Mouse (Mus musculus): ENCODE data around the gene Slc7a15. TPM values are rescaled to one million over a fixed set of nuclear protein-coding genes. Genes with fewer than 3 reads are reported as not detected.
A peak's percentile ranks its signal among the peaks of the same experiment; 100 is the strongest.
"Not testable (repeated sequence)": the region's sequence is repeated elsewhere in the genome, so short reads cannot be mapped to it uniquely, and the experiment has no call there.

Gene Slc7a15
- 0.14 and 0.19 TPM in 2 replicates for polyA plus RNA-seq (2015; fragmentation: Nextera tagmentation; extraction: Ambion mirVana)

DNA sequence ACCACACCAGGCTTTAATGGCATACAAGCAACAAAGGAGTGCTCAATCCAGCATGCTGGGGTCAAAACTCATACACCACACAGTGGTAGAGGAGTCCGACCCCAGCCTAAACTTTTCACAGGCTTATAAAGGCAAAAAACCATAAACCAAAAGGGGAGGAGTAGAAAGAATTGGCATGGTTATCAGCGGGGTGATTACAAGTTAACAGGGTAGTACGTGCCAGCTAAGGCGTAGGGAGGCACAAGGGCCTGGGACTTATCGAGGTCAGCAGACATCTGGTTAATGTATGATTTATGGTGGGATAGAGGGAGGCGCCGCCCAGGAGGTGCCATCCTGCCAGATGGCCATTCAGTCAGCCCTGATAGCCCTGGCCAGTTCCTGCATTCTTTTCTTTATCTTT lies at the start of gene Slc7a15:
Slc7a15 (minus strand) TSS at position 101 of the 400 bp plus-strand sequence.
- H3K9me3 ChIP-seq; H3K36me3 ChIP-seq; H3K4me2 ChIP-seq (replicated peaks); H3K27ac ChIP-seq; H3K9ac ChIP-seq; H3K27me3 ChIP-seq (replicated peaks); H3K4me1 ChIP-seq (replicated peaks); ATAC-seq; H3K4me3 ChIP-seq (replicated peaks): not testable (repeated sequence)
- 88% methylated on average over 7 of the region's 7 CpGs for WGBS

DNA sequence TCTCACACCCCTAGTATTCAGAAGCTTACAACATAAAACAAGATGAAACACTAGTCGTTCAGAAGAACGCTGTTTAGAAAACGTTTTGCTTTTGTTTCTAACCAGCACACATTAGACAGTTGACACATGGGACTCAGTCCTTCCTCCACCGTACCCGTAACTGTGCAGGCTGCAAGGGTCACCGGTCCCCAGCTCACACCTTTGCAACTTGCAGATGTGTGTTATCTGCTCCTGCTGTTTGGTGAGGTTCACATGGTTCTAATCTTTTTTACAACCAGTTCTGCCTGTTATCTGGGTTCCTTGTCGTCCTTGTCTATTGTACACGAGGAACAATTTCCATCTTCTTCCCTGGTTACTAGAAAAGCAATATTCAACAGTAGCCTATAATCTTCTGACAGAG lies 49.3 kb upstream of the Slc7a15 start:
- H3K4me3 ChIP-seq (replicated peaks); H3K27me3 ChIP-seq (replicated peaks); H3K27ac ChIP-seq; H3K36me3 ChIP-seq; H3K4me2 ChIP-seq (replicated peaks); H3K4me1 ChIP-seq (replicated peaks); H3K9me3 ChIP-seq; H3K9ac ChIP-seq: not testable (repeated sequence)
- ATAC-seq: peak; percentile 71
- WGBS: 47% methylated on average over 8 of the region's 8 CpGs

DNA sequence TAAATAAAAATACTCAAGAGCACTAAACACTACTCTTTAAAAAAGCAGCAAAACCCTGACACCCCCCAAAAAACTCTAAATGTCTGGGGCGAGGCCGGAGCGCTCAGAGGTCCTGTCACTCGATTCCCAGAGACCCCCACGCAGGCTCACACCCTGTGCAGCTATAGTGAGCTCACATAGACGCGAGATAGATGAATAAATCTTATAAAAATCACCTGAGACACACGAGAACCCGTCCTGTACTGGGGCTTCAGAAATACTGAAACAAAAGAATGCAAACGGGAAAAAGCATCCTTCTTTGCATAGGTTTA lies 42.5 kb upstream of the Slc7a15 start:
- Histone ChIP-seq H3K9ac (peak overlapping the region; percentile 93), H3K9me3 (no peaks in the 10 kb centered on the region), H3K27me3 (replicated peaks) (no peaks in the 10 kb centered on the region), H3K4me3 (replicated peaks) (peak overlapping the region; percentile 83), H3K4me1 (replicated peaks) (no peaks in the 10 kb centered on the region), H3K4me2 (replicated peaks) (peak overlapping the region; percentile 73), H3K36me3 (no peaks in the 10 kb centered on the region), H3K27ac (no peak overlapping the region)
- peak; percentile 39 for ATAC-seq
- WGBS: 7% methylated on average over 10 of the region's 10 CpGs

DNA sequence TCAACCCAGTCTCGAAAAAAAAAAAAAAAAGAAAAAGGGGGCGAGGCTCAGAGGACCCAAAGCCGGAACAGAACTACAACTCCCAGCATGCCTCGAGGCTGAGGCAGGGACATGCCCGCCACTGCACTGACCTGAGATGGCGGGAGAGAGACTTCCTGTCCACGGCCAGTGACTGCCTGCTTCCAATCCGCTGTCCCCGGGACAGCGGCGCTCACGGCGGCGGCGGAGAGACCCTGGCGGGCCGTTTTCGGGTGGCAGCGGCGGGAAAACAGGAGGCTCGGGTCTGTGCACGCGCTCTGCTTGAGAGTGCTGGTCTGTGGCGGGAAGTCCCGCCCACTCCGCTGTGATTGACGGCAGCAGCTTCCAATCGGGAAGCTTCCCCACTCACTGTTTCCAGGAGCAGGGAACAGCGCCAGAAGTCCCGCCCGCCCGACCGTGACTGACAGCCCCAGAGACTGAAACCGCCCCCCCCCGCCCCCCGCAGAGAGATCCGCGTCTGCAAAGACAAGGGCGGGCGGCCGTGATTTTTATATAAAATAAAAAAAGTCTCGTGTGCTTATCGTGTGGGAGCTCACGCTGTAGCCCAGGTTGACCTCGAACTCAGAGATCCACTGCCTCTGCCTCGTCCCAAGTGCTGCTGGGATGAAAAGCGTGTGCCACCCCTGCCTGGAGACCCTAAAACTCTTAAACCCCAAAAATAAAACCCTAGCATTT lies 42.0 kb upstream of the Slc7a15 start:
- no peaks in the 10 kb centered on the region for H3K27me3 ChIP-seq (replicated peaks)
- 0% methylated on average over 47 of the region's 47 CpGs for WGBS
- H3K4me2 ChIP-seq (replicated peaks): peak overlapping the region; percentile 73
- peak overlapping the region; percentile 93 for H3K9ac ChIP-seq
- peak overlapping the region; percentile 96 for H3K27ac ChIP-seq
- H3K36me3 ChIP-seq: no peaks in the 10 kb centered on the region
- peak; percentile 99 for ATAC-seq
- H3K4me1 ChIP-seq (replicated peaks): no peaks in the 10 kb centered on the region
- peak overlapping the region; percentile 83 for H3K4me3 ChIP-seq (replicated peaks)
- H3K9me3 ChIP-seq: no peaks in the 10 kb centered on the region

DNA sequence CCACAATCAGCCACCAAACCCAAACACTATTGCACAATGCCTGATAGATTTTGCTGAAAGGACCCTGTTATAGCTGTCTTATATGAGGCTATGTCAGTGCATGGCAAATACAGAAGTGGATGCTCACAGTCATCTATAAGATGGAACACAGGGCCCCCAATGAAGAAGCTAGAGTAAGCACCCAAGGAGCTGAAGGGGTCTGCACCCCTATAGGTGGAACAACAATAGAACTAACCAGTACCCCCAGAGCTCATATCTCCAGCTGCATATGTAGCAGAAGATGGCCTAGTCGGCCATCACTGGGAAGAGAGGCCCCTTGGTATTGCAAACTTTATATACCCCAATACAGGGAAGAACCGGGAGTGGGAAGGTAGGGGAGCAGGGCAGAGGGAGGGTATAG lies 41.3 kb upstream of the Slc7a15 start:
- not testable (repeated sequence) for H3K36me3 ChIP-seq; H3K9me3 ChIP-seq; H3K27ac ChIP-seq; H3K4me1 ChIP-seq (replicated peaks); H3K27me3 ChIP-seq (replicated peaks); ATAC-seq
- H3K4me3 ChIP-seq (replicated peaks): peak overlapping the region; percentile 83
- H3K4me2 ChIP-seq (replicated peaks): peak overlapping the region; percentile 63
- 8% methylated on average over 2 of the region's 2 CpGs for whole genome bisulfite sequencing
- peak overlapping the region; percentile 50 for H3K9ac ChIP-seq

DNA sequence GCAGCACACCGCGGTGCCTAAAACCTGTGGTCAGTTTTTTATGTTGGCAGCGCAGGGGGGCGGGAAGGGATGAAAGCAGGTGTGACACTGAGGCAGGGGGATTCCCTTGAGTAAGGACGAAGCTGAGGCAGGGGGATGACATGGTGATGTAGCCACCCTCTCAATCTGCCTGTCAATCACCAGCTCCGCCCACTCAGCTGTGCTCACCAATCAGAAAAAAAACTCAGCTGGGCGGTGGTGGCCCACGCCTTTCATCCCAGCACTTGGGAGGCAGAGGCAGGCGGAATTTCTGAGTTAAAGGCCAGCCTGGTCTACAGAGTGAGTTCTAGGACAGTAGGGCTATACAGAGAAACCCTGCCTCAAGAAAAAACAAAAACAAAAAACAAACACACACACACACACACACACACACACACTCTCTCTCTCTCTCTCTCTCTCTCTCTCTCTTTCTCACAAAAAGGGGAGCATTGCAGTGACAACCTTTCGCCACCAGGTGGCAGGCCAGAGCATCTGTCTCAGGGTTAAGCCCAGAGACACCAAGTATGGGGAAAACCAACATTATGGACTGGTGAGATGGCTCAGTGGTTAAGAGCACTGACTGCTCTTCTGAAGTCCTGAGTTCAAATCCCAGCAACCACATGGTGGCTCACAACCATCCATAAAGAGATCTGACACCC lies 39.7 kb upstream of the Slc7a15 start:
- not testable (repeated sequence) for ATAC-seq; H3K36me3 ChIP-seq; H3K4me3 ChIP-seq (replicated peaks); H3K9ac ChIP-seq; H3K9me3 ChIP-seq; H3K4me2 ChIP-seq (replicated peaks); H3K27ac ChIP-seq; H3K27me3 ChIP-seq (replicated peaks); H3K4me1 ChIP-seq (replicated peaks)
- 72% methylated on average over 10 of the region's 10 CpGs for WGBS

DNA sequence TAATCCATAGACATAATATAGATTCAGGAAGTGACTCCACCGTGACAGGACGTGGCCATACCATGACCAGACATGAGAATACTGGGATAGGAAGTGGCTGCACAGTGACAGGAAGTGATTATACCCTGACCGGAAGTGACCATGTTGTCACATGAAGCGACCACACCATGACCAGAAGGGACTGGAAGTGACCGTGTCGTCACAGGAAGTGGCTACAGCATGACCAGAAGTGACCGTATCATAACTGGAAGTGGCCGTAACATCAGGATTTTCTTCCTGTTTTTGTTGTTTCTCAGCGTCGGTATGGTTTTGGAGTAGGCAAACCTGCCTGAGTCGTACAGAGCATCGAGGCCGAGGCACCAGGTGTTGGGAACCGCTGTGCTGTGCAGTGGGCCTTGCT lies 38.1 kb upstream of the Slc7a15 start:
- ATAC-seq: no peak
- 90% methylated on average over 14 of the region's 14 CpGs for WGBS
- H3K4me3 ChIP-seq (replicated peaks): no peak overlapping the region
- H3K9ac ChIP-seq: no peak overlapping the region
- no peak overlapping the region for H3K27ac ChIP-seq
- H3K9me3 ChIP-seq: no peaks in the 10 kb centered on the region
- H3K4me2 ChIP-seq (replicated peaks): no peak overlapping the region
- H3K36me3 ChIP-seq: no peaks in the 10 kb centered on the region
- H3K4me1 ChIP-seq (replicated peaks): no peaks in the 10 kb centered on the region
- no peaks in the 10 kb centered on the region for H3K27me3 ChIP-seq (replicated peaks)

DNA sequence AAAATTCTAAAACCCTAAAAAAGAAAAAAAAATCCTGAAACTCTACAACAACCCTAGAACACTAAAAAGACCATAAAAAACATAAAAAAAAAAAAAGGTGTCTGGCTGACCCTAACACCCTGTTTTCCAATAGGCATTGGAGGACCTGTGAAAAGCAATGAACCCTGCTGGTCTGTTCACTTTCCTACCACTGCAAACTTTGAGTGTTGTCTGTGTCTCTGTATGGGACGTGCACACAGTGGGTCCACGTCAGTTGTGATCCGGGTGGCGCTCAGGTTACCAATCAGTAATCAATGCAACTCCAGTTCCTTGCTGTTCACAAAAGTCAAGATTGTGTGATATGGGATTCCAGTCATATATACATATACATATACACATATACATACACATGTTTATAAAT lies 36.7 kb upstream of the Slc7a15 start:
- peak; percentile 52; the same call in 1 of the 2 replicates for ATAC-seq
- no peak overlapping the region for H3K9ac ChIP-seq
- WGBS: 96% methylated on average over 4 of the region's 4 CpGs
- H3K27me3 ChIP-seq (replicated peaks): no peaks in the 10 kb centered on the region
- no peaks in the 10 kb centered on the region for H3K9me3 ChIP-seq
- no peak overlapping the region for H3K4me2 ChIP-seq (replicated peaks)
- no peak overlapping the region for H3K27ac ChIP-seq
- H3K4me1 ChIP-seq (replicated peaks): no peaks in the 10 kb centered on the region
- H3K36me3 ChIP-seq: no peaks in the 10 kb centered on the region
- H3K4me3 ChIP-seq (replicated peaks): no peak overlapping the region

DNA sequence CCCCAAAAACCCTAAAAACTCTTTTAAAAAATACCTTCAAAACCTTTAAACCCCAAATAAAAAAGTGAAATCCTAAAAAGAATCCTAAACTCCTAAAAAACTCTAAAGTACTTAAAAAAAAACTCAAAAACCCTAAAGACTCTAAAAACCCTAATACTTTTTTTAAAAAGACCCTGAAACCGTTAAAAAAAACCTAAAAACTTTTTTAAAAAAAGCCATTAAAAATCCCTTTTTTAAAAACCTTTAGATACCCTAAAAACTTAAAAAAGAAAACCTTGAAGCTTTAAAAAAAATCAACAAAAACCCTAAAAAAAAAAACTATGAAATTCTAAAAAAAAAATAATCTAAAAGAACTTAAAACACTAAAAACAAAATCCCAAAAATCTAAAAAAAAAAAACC lies 35.4 kb upstream of the Slc7a15 start:
- H3K4me3 ChIP-seq (replicated peaks): no peak overlapping the region
- no peaks in the 10 kb centered on the region for H3K27me3 ChIP-seq (replicated peaks)
- H3K27ac ChIP-seq: no peak overlapping the region
- no peak for ATAC-seq
- H3K4me2 ChIP-seq (replicated peaks): no peak overlapping the region
- H3K9ac ChIP-seq: no peak overlapping the region
- H3K4me1 ChIP-seq (replicated peaks): no peaks in the 10 kb centered on the region
- H3K36me3 ChIP-seq: no peaks in the 10 kb centered on the region
- WGBS: 95% methylated on average over 1 of the region's 1 CpGs
- no peaks in the 10 kb centered on the region for H3K9me3 ChIP-seq

DNA sequence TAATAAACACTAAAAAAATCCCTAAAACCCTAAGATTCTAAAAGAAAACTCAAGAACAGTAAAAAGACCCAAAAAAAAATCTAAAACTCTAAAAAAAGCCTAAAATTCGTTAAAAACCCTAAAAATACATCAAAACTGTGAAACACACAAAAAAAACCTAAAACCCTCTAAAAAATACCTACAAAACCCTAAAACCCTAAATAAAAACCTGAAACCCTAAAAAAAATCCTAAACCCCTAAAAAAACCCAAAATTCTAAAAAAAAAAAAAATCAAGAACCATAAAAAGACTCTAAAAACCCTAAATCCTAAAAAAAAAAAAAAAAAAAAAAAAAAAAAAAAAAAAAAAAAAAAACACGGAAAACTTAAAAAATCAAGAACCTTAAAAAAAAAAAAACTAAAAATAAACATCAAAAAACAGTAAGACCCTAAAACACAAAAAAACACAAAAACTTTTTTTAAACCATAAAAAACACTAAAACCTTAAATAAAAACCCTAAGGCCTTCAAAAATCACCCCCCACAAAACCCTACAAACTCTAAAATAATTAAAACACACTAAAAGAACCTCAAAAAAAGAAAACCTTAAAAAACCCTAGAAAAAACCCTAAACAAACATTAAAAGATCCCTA lies 34.0 kb upstream of the Slc7a15 start:
- no peak overlapping the region for H3K4me3 ChIP-seq (replicated peaks)
- WGBS: 85% methylated on average over 2 of the region's 2 CpGs
- H3K9me3 ChIP-seq: no peaks in the 10 kb centered on the region
- H3K27me3 ChIP-seq (replicated peaks): no peaks in the 10 kb centered on the region
- no peaks in the 10 kb centered on the region for H3K36me3 ChIP-seq
- H3K4me2 ChIP-seq (replicated peaks): no peak overlapping the region
- no peak overlapping the region for H3K9ac ChIP-seq
- H3K4me1 ChIP-seq (replicated peaks): no peaks in the 10 kb centered on the region
- no peak for ATAC-seq
- H3K27ac ChIP-seq: no peak overlapping the region

DNA sequence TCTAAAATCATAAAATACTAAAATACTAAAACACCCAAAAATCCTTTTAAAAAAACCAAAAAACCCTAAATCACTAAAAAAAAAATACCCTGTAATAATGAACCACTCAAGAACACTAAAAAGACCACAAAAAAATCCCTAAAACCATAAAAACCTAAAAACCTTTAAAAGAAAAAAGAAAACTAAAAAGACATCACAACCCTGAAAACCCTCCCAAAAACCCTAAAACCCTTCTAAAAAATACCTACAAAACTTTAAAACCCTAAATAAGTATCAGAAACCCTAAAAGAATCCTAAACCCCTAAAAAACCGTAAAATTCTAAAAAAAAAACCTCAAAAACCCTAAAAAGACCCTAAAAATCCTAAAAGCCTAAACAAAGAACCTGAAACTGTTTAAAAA lies 32.8 kb upstream of the Slc7a15 start:
- no peaks in the 10 kb centered on the region for H3K36me3 ChIP-seq
- H3K4me2 ChIP-seq (replicated peaks): no peak overlapping the region
- no peak for ATAC-seq
- no peak overlapping the region for H3K27ac ChIP-seq
- no peaks in the 10 kb centered on the region for H3K9me3 ChIP-seq
- no peak overlapping the region for H3K9ac ChIP-seq
- no peaks in the 10 kb centered on the region for H3K4me1 ChIP-seq (replicated peaks)
- no peak overlapping the region for H3K4me3 ChIP-seq (replicated peaks)
- H3K27me3 ChIP-seq (replicated peaks): no peaks in the 10 kb centered on the region
- 98% methylated on average over 1 of the region's 1 CpGs for WGBS

DNA sequence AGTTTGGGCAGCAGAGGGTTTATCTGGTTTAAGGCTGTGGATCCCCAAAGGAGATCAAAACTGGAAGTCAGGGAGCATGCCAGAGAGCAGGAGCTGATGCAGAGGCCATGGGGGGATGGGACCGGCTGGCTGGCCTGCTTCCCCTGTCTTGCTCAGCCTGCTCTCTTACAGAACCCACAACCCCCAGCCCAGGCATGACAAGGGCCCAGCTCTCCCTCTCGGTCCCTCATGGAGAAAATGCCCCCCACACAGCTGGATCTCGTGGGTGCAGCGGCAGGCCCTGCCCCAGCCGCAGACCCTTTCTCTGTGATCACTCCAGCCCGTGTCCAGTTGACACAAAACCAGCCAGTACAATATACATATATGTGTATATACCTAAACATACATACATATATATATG lies 30.7 kb upstream of the Slc7a15 start:
- H3K9me3 ChIP-seq: no peaks in the 10 kb centered on the region
- H3K27ac ChIP-seq: no peak overlapping the region
- no peaks in the 10 kb centered on the region for H3K27me3 ChIP-seq (replicated peaks)
- H3K4me1 ChIP-seq (replicated peaks): no peaks in the 10 kb centered on the region
- H3K4me2 ChIP-seq (replicated peaks): no peak overlapping the region
- no peak overlapping the region for H3K9ac ChIP-seq
- ATAC-seq: no peak
- H3K36me3 ChIP-seq: no peaks in the 10 kb centered on the region
- 95% methylated on average over 6 of the region's 6 CpGs for WGBS
- H3K4me3 ChIP-seq (replicated peaks): no peak overlapping the region

DNA sequence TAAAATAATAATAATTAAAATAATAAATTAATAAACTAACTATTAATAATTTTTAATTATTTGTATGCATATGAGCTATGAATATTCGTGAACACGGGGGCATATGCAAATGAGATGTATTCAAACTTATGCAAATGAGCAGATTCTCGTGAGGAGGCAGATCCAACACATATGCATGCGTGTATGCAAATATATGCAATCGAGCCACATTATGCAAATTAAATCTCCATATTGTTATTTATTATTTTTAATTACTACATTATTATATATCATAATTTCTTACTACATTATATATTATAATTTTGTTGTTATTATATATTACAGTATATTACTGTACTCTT lies 21.8 kb upstream of the Slc7a15 start:
- no peaks in the 10 kb centered on the region for H3K9me3 ChIP-seq
- H3K4me3 ChIP-seq (replicated peaks): no peak overlapping the region
- H3K27me3 ChIP-seq (replicated peaks): no peaks in the 10 kb centered on the region
- WGBS: 93% methylated on average over 5 of the region's 5 CpGs
- H3K27ac ChIP-seq: no peak overlapping the region
- H3K36me3 ChIP-seq: no peaks in the 10 kb centered on the region
- H3K4me2 ChIP-seq (replicated peaks): no peak overlapping the region
- ATAC-seq: no peak
- no peaks in the 10 kb centered on the region for H3K4me1 ChIP-seq (replicated peaks)
- no peak overlapping the region for H3K9ac ChIP-seq
